Mouse (Mus musculus) kidney, adult 18-20 months (tissue): ENCODE measurements around the gene Tnip2.

Source experiments
- DNase-seq: peaks from one replicate; pipeline ENCODE4 v3.0.0; 2021

The Tnip2 gene

GRCm38 (mm10) chr5:34513466-34514217 lies at the start of gene Tnip2:
TSS of gene Tnip2 (minus strand) at chr5:34513991.
- DNase-seq, result peak; percentile 99

GRCm38 (mm10) chr5:34551821-34552220 lies 38.0 kb upstream of the Tnip2 start:
- no peak for DNase-seq

- DNase-seq, result no peak
These were observed 36.5 kb upstream of the Tnip2 start for GRCm38 (mm10) chr5:34550251-34550650.

GRCm38 (mm10) chr5:34549483-34550221 lies 35.9 kb upstream of the Tnip2 start:
- DNase-seq, result peak; percentile 55

GRCm38 (mm10) chr5:34549135-34549482 lies 35.3 kb upstream of the Tnip2 start:
- DNase-seq, result no peak

DNA sequence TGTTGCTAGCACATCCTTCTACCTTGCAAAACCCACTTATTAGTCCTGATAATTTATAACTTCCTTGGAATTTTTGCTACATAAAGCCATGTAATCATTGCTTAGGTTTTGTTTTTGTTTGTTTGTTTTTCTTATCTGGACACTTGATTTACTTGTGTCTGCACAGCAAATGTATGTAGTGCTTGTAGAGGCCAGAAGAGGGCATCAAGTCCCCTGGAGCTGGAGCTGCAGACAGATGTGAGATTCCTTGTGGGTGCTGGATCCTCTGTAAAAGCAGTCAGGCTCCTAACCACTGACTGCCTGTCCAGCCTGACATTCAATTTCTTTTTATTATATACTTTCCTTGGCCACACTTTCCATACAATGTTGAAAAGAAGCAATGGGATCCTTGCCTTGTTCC lies 33.6 kb upstream of the Tnip2 start:
- DNase-seq, result peak; percentile 38

GRCm38 (mm10) chr5:34543114-34543513 lies 29.3 kb upstream of the Tnip2 start:
- no peak for DNase-seq

DNA sequence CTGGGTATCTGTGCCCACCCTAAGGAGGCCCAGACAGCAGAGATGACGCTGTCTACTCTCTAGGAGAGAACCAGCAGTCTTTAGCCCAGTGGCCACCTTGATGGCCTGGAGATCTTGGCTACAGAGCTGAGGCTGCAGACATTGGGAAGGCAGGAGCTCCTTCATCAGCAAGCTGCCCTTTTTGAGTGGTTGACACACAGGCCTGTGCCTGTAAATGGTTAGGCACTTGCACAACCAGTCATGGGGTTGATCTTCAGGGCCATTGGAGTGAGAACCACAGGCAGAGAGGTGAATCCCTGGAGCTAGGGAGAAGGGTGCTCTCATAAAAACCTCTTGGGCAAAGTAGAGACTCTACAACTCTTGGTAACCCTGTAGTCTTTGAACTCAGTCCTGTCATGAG lies 28.4 kb upstream of the Tnip2 start:
- DNase-seq, result no peak

DNA sequence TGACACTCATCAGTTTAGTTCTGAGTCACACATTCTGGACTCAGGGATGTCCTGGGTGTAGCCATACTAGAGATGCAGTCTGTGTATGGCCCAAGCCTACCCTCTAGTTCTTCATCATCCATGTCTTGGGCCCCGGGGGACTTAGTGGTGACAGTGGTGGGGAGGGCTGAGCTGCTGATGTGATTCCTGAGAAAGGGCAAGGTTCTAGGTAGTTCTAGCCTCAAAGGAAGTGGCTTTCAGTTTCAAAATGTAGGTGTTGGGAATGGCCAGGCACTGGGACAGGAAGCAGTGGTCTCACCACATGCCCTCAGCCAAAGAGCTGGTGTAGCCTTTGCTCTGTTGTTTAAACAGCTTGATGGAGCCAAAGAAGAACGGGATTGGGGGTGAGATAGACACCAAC lies 25.3 kb upstream of the Tnip2 start:
- DNase-seq, result no peak

- no peak for DNase-seq
These were observed 24.7 kb upstream of the Tnip2 start for GRCm38 (mm10) chr5:34538527-34538926.

DNA sequence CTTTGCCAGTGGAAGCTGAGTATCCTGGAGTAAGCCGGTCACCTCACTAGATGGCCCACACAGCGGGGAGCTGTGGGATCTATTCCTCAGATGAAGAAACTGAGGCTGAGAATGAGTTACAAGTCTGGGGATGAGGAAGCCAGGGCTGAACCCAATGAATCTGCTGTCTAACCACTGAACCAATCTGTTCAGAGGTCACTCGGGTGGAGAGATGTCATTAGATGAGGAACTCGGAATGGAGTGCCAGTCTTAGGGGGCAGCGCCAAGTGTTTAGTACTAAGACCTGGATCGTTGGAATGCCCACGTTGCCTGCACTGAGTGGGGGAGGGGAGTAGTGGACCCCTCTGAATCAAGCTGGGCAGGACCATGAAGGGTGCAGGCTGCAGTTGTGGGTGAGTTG lies 24.3 kb upstream of the Tnip2 start:
- DNase-seq, result no peak

DNA sequence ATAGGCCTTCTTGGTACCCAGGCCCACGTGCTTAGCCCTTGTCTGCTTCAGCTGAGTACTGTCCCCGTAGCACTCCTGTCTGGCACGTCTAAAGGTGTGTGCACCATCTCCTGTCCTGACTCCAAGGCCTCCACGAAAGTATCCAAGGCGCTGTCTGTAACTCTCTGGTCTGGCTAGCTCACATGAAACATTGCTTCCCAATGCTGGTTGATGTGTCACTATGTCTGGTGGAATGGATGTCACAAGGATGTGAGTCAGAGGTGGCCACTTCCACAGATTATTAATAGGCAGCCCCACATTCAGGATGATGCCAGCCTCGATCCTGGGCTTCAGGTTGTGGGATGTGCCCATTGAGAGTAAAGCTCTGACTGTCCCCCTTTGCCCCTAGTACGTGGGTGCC lies 22.0 kb upstream of the Tnip2 start:
- no peak for DNase-seq

- no peak for DNase-seq
These were observed 21.2 kb upstream of the Tnip2 start for GRCm38 (mm10) chr5:34534776-34535581.

DNA sequence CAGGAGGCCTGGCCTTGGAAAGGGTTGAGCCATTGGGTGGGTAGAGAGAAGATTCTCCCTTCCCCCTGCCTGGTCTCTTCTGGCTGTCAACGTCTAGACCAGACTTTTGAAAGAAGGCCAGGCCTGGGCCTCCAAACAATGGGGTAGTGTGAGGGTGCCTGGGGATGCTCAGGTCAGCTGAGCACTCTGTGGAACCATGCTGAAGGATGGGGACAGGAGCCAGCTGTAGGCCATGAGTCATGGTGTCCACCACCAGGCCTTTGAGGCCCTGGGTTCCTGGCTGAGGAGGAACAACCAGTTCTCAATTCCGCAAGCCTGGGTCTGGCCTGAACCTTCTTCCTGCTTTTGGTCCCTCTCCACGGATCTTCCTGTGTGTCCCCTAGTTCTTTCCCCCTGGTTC lies 20.0 kb upstream of the Tnip2 start:
- no peak for DNase-seq

DNA sequence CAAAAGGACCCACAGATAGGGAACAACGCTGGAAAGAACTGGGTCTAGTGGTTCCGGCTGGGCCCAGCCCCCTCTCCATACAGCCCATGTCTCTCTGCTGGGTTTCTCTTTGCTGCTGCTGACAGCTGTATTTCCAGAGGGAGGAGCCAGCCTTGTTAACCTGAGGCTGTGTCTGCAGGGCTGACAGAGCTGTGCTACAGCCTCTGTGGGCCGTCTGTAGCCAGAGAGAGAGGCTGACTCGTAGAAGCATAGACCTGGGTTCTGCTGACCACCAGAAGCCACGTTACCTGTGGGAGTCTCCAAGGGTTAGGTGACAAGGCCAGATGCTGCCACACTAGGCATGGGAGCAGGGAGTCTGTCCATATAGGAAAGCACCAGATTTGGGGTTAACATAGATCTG lies 19.3 kb upstream of the Tnip2 start:
- no peak for DNase-seq

- DNase-seq, result peak; percentile 46
These were observed 16.9 kb upstream of the Tnip2 start for GRCm38 (mm10) chr5:34530687-34531086.

DNA sequence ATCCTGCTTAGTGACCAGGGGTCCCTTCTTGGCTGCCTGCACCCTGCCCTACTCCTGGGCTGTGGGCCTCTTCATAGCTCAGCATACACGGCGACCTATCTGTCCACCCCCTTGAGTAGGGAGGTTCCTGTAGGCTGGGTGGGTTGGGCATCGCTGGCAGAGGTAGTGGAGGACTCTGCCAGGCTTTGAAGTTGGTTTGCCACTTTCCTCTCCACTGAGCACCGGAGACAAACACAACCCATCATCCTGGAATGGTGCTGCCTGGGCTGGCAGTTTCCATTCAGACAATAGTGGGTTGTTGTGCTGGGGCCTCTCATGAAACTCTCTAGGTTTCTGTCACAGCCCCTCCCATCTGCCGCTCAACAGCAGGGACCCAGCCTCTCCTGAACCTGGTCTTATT lies 16.3 kb upstream of the Tnip2 start:
- no peak for DNase-seq

DNA sequence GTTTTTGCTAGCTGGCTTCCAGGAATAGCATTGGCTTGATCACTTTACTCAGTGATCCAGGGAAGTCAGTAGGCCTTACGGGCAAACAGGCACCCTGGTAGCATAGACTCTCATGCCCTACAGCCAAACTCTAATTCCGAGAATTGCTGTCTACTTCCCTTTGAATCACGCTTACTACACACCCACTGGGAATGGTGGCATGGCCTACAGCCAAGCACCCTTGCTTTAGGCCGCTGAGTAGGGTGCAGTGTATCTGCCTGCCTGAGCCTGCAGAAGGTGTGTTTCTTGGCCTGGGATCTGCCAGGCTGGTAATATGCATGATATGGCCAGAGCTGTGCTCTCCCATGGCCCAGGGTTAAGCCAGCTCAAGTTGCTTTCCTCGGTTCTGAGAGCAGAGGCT lies 14.9 kb upstream of the Tnip2 start:
- peak; percentile 42 for DNase-seq

DNA sequence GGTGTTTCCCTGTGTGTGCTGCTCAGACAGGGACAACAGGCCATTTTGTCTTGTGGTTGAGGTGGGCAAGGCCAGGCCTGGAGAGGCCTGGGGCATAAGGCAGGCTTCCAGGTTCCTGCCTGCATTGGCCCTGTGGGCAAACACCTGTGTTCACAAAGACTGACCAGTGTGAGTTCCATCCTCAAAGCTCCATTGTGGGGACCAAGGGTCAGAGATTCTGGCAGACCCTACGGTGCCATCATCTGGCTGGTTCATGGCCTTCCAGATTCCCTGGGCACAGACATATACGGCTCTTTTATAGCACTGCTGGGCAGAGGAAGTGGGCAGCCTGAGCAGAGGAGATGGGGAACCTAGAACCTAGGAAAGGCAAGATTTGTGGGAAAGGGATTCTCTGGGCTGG lies 13.6 kb upstream of the Tnip2 start:
- no peak for DNase-seq

DNA sequence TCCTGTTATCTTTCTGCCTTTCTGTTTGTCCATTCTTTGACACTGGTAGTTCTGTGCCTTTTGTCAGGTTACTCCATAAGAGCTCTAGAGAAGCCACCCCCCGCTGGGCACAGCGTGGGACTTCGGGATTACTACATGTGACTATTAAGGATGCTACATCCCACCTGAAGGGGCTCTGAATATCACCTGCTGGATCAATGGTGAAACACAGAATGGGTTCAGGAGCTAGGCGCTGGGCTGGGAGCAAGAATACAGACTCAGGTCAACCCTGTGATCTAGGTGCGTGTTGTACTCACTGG lies 12.6 kb upstream of the Tnip2 start:
- DNase-seq, result no peak

DNA sequence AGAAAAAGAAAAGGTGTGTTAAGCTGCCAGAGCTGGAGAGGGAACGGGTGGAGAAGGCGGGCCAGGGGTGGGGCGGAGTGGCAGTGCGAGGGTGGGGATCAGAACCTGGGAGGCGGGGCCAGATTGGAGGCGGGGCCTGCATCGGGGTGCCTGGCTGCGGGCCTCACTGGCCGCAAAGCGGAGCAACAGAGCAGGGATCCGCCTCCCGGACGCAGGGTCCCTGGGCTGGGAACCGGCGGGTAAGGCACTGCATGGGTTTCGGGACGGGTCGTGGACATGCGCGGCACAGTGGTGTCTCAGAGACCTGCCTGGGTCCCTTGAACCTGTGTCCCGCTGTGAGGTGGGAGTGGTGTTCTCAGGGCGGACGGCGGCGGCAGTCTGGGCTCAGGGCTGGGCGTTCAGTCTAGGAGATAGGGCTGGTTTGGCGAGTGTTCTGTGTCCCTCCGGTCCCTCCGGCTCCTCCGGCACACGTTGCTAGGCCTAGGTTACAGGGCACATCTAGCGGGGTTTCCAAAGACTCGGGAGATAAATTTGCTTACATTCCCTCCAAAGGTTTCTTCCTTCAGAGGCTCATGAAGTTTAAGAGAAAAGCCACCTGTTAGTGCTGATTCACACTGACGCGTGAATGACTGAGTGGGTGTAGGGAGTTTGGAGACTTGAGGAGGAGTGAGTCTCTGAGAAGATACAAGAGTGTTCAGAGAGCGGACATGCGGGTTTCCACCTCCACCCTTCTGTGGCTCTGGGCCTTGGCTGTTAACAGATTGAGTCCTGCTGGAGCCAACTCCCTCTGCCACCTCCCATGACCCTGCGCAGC lies 12.1 kb upstream of the Tnip2 start, which contains the start of gene Sh3bp2:
TSS of gene Sh3bp2 (plus strand) at position 176 of the 814 bp plus-strand sequence.
- peak; percentile 98 for DNase-seq

DNA sequence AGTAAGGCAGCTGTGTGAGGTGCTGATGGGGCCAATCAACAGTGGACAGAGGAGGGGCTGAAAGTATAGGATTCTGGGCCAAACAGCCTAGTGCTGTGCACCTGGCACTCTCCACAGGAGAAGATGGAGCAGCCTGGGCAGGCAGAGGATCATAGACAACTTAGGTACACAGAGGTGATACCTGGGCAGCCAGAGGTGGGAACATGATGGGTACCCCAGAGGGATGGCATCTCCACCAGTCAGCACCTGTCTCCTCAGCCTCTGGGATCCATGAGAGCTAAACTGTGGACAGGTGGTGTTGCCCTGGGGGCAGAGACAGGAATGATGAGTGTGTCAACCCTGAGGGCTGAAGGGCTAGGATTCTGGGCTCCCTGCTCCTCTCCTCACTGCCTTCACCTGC lies 10.7 kb upstream of the Tnip2 start:
- no peak for DNase-seq

DNA sequence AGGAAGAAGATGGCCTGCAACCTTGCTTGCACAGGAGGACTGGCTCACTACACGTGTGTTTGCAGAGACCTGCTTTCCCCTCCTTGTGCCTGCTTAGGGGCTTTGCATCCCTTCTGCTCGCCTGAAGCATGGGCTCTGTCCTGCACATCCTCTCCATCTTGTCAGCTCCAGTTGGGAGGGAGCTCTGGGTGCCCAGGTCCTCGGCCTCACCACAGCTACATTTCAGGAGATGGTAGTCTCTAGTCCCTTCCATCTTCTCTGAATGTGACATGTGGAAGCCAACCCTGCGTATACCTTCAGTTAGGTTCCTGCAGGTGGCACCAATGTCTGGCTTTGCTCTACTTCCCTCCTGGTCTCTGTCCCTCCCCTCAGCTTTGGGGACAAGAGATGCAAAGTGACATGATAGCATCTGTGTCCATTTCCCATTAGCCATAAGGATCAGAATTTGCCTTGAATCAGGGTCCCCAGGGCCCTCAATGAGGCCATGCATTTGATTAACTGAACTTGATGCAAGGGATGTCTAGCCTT lies 10.2 kb upstream of the Tnip2 start:
- DNase-seq, result no peak
